Mouse (Mus musculus) hindbrain, embryonic 15.5 days (tissue): Measurements from ENCODE around the gene Gm49510. TPM values are rescaled to one million over a fixed set of nuclear protein-coding genes. Genes with fewer than 3 reads are reported as not detected.
A peak's percentile ranks its signal among the peaks of the same experiment; 100 is the strongest.

Experiments
- ATAC-seq: fragments of 200-750 bp; cut with Nextera tagmentation; 2 replicates; pipeline ENCODE4 v1.8.0; 2017; ENCODE audit warnings: low read depth, moderate number of reproducible peaks, moderate TSS enrichment; ENCODE audit not compliant: low FRiP score
- H3K27ac ChIP-seq: fragments of 300-500 bp; sonication (generic); replicated peaks from 2 replicates; pipeline ENCODE4 v1.5.1; 2015; ENCODE audit warnings: mild to moderate bottlenecking, inconsistent platforms
- H3K27me3 ChIP-seq: fragments of 300-500 bp; sonication (generic); 2 replicates; pipeline ENCODE4 v1.6.1; 2015; ENCODE audit warnings: control low read depth, inconsistent platforms
- H3K36me3 ChIP-seq: fragments of 300-500 bp; sonication (generic); 2 replicates; pipeline ENCODE4 v1.6.1; 2015; ENCODE audit warnings: control low read depth, inconsistent platforms
- H3K4me1 ChIP-seq: fragments of 300-500 bp; sonication (generic); replicated peaks from 2 replicates; pipeline ENCODE4 v1.6.1; 2015; ENCODE audit warnings: control low read depth, inconsistent platforms
- H3K4me2 ChIP-seq: fragments of 300-500 bp; sonication (generic); 2 replicates; pipeline ENCODE4 v1.6.1; 2015; ENCODE audit warnings: moderate library complexity, mild to moderate bottlenecking, inconsistent platforms
- H3K4me3 ChIP-seq: fragments of 300-500 bp; sonication (generic); 2 replicates; pipeline ENCODE4 v1.5.1; 2015; ENCODE audit warnings: mild to moderate bottlenecking, inconsistent platforms
- H3K9ac ChIP-seq: fragments of 300-500 bp; sonication (generic); 2 replicates; pipeline ENCODE4 v1.6.1; 2015; ENCODE audit warnings: inconsistent platforms
- H3K9me3 ChIP-seq: fragments of 300-500 bp; sonication (generic); 2 replicates; pipeline ENCODE4 v1.6.1; 2016; ENCODE audit warnings: control low read depth, inconsistent platforms
- WGBS: fragments of 180-500 bp; shearing (Covaris S2); methylation state at CpG from one replicate; pipeline ENCODE4 v1.1.7; 2015; 5-methylcytosine and 5-hydroxymethylcytosine counted together
- polyA plus RNA-seq: library from polyadenylated mRNA; unstranded; fragments of >200 nt; fragmentation: Nextera tagmentation; extraction: Ambion mirVana; gene quantifications from 2 replicates; pipeline ENCODE4 v1.2.1, GENCODE M21; 2015

Gene Gm49510
- polyA plus RNA-seq, 1 experiment from 2014 or later: not detected

GRCm38 (mm10) chr15:78903243-78903642, 3.8 kb downstream of the Gm49510 start:
- peak; percentile 19; the same call in 1 of the 2 replicates for ATAC-seq
- Histone ChIP-seq H3K27me3 (peaks cover 15% of the 10 kb centered on the region; the same call in 1 of the 2 replicates), H3K4me2 (no peak overlapping the region), H3K9ac (no peak overlapping the region), H3K27ac (no peak overlapping the region), H3K36me3 (no peaks in the 10 kb centered on the region), H3K4me3 (no peak overlapping the region), H3K9me3 (no peaks in the 10 kb centered on the region), H3K4me1 (peaks cover 21% of the 10 kb centered on the region)
- WGBS: 5% methylated on average over 2 of the region's 2 CpGs

- H3K4me2 ChIP-seq: no peak overlapping the region
- no peaks in the 10 kb centered on the region for H3K36me3 ChIP-seq
- no peak overlapping the region for H3K27ac ChIP-seq
- no peak for ATAC-seq
- H3K4me3 ChIP-seq: no peak overlapping the region
- H3K4me1 ChIP-seq: peaks cover 8% of the 10 kb centered on the region
- no peak overlapping the region for H3K9ac ChIP-seq
- WGBS: 80% methylated on average over 7 of the region's 7 CpGs
- no peaks in the 10 kb centered on the region for H3K27me3 ChIP-seq
- H3K9me3 ChIP-seq: no peaks in the 10 kb centered on the region
Measured at GRCm38 (mm10) chr15:78908399-78908798, 8.9 kb downstream of the Gm49510 start.

- Histone ChIP-seq H3K36me3 (no peaks in the 10 kb centered on the region), H3K4me2 (no peak overlapping the region), H3K27ac (no peak overlapping the region), H3K9me3 (no peaks in the 10 kb centered on the region), H3K9ac (no peak overlapping the region), H3K27me3 (no peaks in the 10 kb centered on the region), H3K4me1 (peaks cover 8% of the 10 kb centered on the region), H3K4me3 (no peak overlapping the region)
- 87% methylated on average over 8 of the region's 8 CpGs for WGBS
- no peak for ATAC-seq
Measured at GRCm38 (mm10) chr15:78908982-78909381, 9.5 kb downstream of the Gm49510 start.

- H3K4me2 ChIP-seq: no peak overlapping the region
- no peak overlapping the region for H3K27ac ChIP-seq
- ATAC-seq: no peak
- peaks cover 34% of the 10 kb centered on the region for H3K4me1 ChIP-seq
- H3K9me3 ChIP-seq: no peaks in the 10 kb centered on the region
- 29% methylated on average over 9 of the region's 9 CpGs for WGBS
- H3K9ac ChIP-seq: no peak overlapping the region
- no peaks in the 10 kb centered on the region for H3K27me3 ChIP-seq
- H3K36me3 ChIP-seq: no peaks in the 10 kb centered on the region
- H3K4me3 ChIP-seq: no peak overlapping the region
Measured at GRCm38 (mm10) chr15:78912040-78912439, 12.6 kb downstream of the Gm49510 start.

GRCm38 (mm10) chr15:78913632-78914090, 14.2 kb downstream of the Gm49510 start, which contains the start of gene Pdxp:
Pdxp (plus strand) TSS chr15:78913919.
- Histone ChIP-seq H3K9me3 (no peaks in the 10 kb centered on the region), H3K9ac (peak within 1 kb of the TSS; percentile 82), H3K4me1 (peaks cover 42% of the 10 kb centered on the region), H3K4me2 (peak within 1 kb of the TSS; percentile 81), H3K4me3 (peak within 1 kb of the TSS; percentile 88), H3K36me3 (no peaks in the 10 kb centered on the region), H3K27ac (peak within 1 kb of the TSS; percentile 97), H3K27me3 (no peaks in the 10 kb centered on the region)
- WGBS: under 1% methylated on average over 48 of the region's 51 CpGs
- ATAC-seq: peak; percentile 95

GRCm38 (mm10) chr15:78914091-78914822, 14.8 kb downstream of the Gm49510 start:
- ATAC-seq: peak; percentile 66
- WGBS: 0% methylated on average over 70 of the region's 87 CpGs
- peak overlapping the region; percentile 82 for H3K9ac ChIP-seq
- H3K27ac ChIP-seq: peak overlapping the region; percentile 97
- H3K9me3 ChIP-seq: no peaks in the 10 kb centered on the region
- peaks cover 42% of the 10 kb centered on the region for H3K4me1 ChIP-seq
- H3K4me3 ChIP-seq: peak overlapping the region; percentile 88
- H3K27me3 ChIP-seq: no peaks in the 10 kb centered on the region
- peaks cover 5% of the 10 kb centered on the region; the same call in 1 of the 2 replicates for H3K36me3 ChIP-seq
- peak overlapping the region; percentile 81 for H3K4me2 ChIP-seq

GRCm38 (mm10) chr15:78914823-78915659, 15.6 kb downstream of the Gm49510 start:
- Histone ChIP-seq H3K4me3 (peak overlapping the region; percentile 88), H3K9me3 (no peaks in the 10 kb centered on the region), H3K4me2 (peak overlapping the region; percentile 81), H3K36me3 (peaks cover 7% of the 10 kb centered on the region; the same call in 1 of the 2 replicates), H3K9ac (peak overlapping the region; percentile 82), H3K27me3 (no peaks in the 10 kb centered on the region), H3K27ac (peak overlapping the region; percentile 97), H3K4me1 (peaks cover 42% of the 10 kb centered on the region)
- no peak for ATAC-seq
- 48% methylated on average over 8 of the region's 8 CpGs for WGBS

GRCm38 (mm10) chr15:78915660-78916017, 16.2 kb downstream of the Gm49510 start:
- peak overlapping the region; percentile 88 for H3K4me3 ChIP-seq
- peak overlapping the region; percentile 60 for H3K27ac ChIP-seq
- H3K4me2 ChIP-seq: peak overlapping the region; percentile 81
- H3K9ac ChIP-seq: peak overlapping the region; percentile 82
- ATAC-seq: no peak
- no peaks in the 10 kb centered on the region for H3K9me3 ChIP-seq
- H3K27me3 ChIP-seq: no peaks in the 10 kb centered on the region
- peaks cover 42% of the 10 kb centered on the region for H3K4me1 ChIP-seq
- H3K36me3 ChIP-seq: peaks cover 7% of the 10 kb centered on the region; the same call in 1 of the 2 replicates
- WGBS: 6% methylated on average over 8 of the region's 8 CpGs

GRCm38 (mm10) chr15:78916052-78916826, 16.8 kb downstream of the Gm49510 start:
- H3K4me3 ChIP-seq: peak overlapping the region; percentile 88
- no peak for ATAC-seq
- H3K27me3 ChIP-seq: no peaks in the 10 kb centered on the region
- H3K9ac ChIP-seq: peak overlapping the region; percentile 47
- 17% methylated on average over 12 of the region's 12 CpGs for WGBS
- no peaks in the 10 kb centered on the region for H3K9me3 ChIP-seq
- peak overlapping the region; percentile 81 for H3K4me2 ChIP-seq
- peaks cover 42% of the 10 kb centered on the region for H3K4me1 ChIP-seq
- peaks cover 7% of the 10 kb centered on the region; the same call in 1 of the 2 replicates for H3K36me3 ChIP-seq
- peak overlapping the region; percentile 60 for H3K27ac ChIP-seq

- peaks cover 7% of the 10 kb centered on the region; the same call in 1 of the 2 replicates for H3K36me3 ChIP-seq
- H3K27ac ChIP-seq: no peak overlapping the region
- no peak overlapping the region for H3K4me2 ChIP-seq
- H3K4me3 ChIP-seq: no peak overlapping the region
- peaks cover 37% of the 10 kb centered on the region for H3K4me1 ChIP-seq
- no peak for ATAC-seq
- 96% methylated on average over 23 of the region's 23 CpGs for WGBS
- no peaks in the 10 kb centered on the region for H3K27me3 ChIP-seq
- no peak overlapping the region for H3K9ac ChIP-seq
- H3K9me3 ChIP-seq: no peaks in the 10 kb centered on the region
Measured at GRCm38 (mm10) chr15:78918126-78918525, 18.7 kb downstream of the Gm49510 start.

- 78% methylated on average over 12 of the region's 12 CpGs for WGBS
- Histone ChIP-seq H3K4me2 (no peak overlapping the region), H3K4me3 (no peak overlapping the region), H3K9me3 (no peaks in the 10 kb centered on the region), H3K4me1 (peaks cover 30% of the 10 kb centered on the region), H3K27me3 (no peaks in the 10 kb centered on the region), H3K27ac (no peak overlapping the region), H3K36me3 (peaks cover 7% of the 10 kb centered on the region; the same call in 1 of the 2 replicates), H3K9ac (no peak overlapping the region)
- ATAC-seq: no peak
Measured at GRCm38 (mm10) chr15:78919914-78920313, 20.4 kb downstream of the Gm49510 start.
